Mouse (Mus musculus): Measurements from ENCODE around the gene Rnf114. TPM values are rescaled to one million over a fixed set of nuclear protein-coding genes. Genes with fewer than 3 reads are reported as not detected.

Rnf114 gene
- polyA plus RNA-seq, 1 experiment from 2014 or later, result 62.2 TPM

DNA sequence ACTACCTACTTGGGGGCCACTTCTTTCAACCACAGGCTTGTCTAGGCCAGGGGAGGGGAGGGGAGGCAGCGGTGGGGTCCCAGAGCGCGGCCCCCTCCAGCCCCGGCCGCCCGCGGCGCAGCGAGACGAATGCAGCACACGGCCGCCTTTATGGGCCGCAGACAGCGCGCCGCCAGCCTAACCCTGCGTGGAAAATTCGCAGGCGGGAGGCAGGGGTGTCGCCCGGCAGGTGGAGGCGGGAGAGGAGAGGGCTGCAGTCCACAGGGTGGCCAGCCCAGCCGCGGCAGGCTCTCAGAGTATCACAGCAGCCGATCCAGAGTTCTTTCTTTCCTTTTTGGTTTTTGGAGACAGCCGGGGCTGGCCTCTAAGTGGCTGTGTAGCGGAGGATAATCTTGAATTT, 67.0 kb downstream of the Rnf114 start:
- Histone ChIP-seq H3K9me3 (ENCODE audit: control insufficient read depth) (no peaks in the 10 kb centered on the region), H3K36me3 (ENCODE audit: control insufficient read depth, insufficient read depth) (no peaks in the 10 kb centered on the region), H3K4me2 (replicated peaks; ENCODE audit: low read depth) (peak overlapping the region; percentile 37), H3K9ac (ENCODE audit: low read depth, low read length) (no peak overlapping the region), H3K27me3 (replicated peaks; ENCODE audit: control insufficient read depth, insufficient read depth, low read length) (peaks cover 8% of the 10 kb centered on the region; the same call in 1 of the 2 replicates), H3K4me3 (ENCODE audit: low read depth, low read length) (no peak overlapping the region), H3K4me1 (replicated peaks; ENCODE audit: control insufficient read depth, insufficient read depth, low read length) (no peaks in the 10 kb centered on the region), H3K27ac (ENCODE audit: low read depth, low read length) (no peak overlapping the region)
- WGBS, result 28% methylated on average over 27 of the region's 27 CpGs
- ATAC-seq, result no peak
- no peak for TF ChIP-seq CTCF (IDR thresholded peaks at IDR 0.05; ENCODE audit: low read depth)

DNA sequence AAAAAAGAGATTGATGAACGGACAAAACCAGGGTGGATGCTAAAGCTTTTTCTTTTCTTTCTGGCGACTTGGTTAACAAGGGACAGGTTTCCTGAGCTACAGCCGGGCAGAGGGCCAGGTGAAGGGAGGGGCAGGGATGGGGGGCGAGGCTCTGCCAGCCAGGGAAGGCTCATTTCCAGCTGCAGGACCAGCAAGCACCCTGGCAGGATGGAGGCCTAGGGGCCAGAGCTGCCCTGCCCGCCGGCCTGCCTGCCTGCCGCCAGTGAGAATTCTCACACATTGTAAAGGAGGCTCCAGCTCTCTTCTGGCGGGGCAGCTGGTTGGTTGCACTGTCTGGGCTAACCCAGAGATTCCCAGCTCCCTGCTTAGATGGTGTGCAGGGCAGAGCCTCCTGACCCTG, 69.7 kb downstream of the Rnf114 start:
- Histone ChIP-seq H3K4me2 (replicated peaks; ENCODE audit: low read depth) (no peak overlapping the region), H3K27ac (ENCODE audit: low read depth, low read length) (no peak overlapping the region), H3K27me3 (replicated peaks; ENCODE audit: control insufficient read depth, insufficient read depth, low read length) (peaks cover 8% of the 10 kb centered on the region; the same call in 1 of the 2 replicates), H3K9ac (ENCODE audit: low read depth, low read length) (no peak overlapping the region), H3K4me1 (replicated peaks; ENCODE audit: control insufficient read depth, insufficient read depth, low read length) (no peaks in the 10 kb centered on the region; the same call in 1 of the 2 replicates), H3K9me3 (ENCODE audit: control insufficient read depth) (no peaks in the 10 kb centered on the region), H3K4me3 (ENCODE audit: low read depth, low read length) (no peak overlapping the region), H3K36me3 (ENCODE audit: control insufficient read depth, insufficient read depth) (no peaks in the 10 kb centered on the region)
- ATAC-seq, result no peak
- 38% methylated on average over 8 of the region's 8 CpGs for WGBS
- no peak for TF ChIP-seq CTCF (IDR thresholded peaks at IDR 0.05; ENCODE audit: low read depth)

DNA sequence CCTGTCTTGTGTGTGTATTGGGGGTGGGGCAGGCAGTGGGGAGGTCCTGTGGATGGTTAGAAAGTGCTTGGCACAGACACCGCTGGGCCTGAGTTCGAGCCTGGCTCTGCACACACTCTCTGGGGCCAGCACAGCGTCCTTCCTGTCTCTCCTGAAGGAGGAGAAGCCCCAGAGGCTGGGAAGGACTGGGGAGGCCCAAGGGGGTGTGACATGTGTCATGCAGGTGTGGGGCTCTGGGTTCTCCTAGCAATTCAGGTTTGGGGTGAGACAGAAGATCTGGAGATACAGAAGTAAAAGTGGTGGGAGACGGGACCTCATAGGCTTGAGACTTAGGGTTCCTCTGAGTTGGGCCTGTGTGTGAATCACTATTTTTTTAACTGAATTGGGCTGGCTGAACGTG, 70.6 kb downstream of the Rnf114 start:
- ATAC-seq, result no peak
- H3K4me3 ChIP-seq (ENCODE audit: low read depth, low read length), result no peak overlapping the region
- H3K36me3 ChIP-seq (ENCODE audit: control insufficient read depth, insufficient read depth), result no peaks in the 10 kb centered on the region
- H3K4me1 ChIP-seq (replicated peaks; ENCODE audit: control insufficient read depth, insufficient read depth, low read length), result no peaks in the 10 kb centered on the region; the same call in 1 of the 2 replicates
- no peak overlapping the region for H3K9ac ChIP-seq (ENCODE audit: low read depth, low read length)
- TF ChIP-seq CTCF (IDR thresholded peaks at IDR 0.05; ENCODE audit: low read depth), result no peak
- no peak overlapping the region for H3K4me2 ChIP-seq (replicated peaks; ENCODE audit: low read depth)
- H3K27ac ChIP-seq (ENCODE audit: low read depth, low read length), result no peak overlapping the region
- WGBS, result 69% methylated on average over 5 of the region's 5 CpGs
- H3K9me3 ChIP-seq (ENCODE audit: control insufficient read depth), result no peaks in the 10 kb centered on the region
- peaks cover 8% of the 10 kb centered on the region; the same call in 1 of the 2 replicates for H3K27me3 ChIP-seq (replicated peaks; ENCODE audit: control insufficient read depth, insufficient read depth, low read length)

DNA sequence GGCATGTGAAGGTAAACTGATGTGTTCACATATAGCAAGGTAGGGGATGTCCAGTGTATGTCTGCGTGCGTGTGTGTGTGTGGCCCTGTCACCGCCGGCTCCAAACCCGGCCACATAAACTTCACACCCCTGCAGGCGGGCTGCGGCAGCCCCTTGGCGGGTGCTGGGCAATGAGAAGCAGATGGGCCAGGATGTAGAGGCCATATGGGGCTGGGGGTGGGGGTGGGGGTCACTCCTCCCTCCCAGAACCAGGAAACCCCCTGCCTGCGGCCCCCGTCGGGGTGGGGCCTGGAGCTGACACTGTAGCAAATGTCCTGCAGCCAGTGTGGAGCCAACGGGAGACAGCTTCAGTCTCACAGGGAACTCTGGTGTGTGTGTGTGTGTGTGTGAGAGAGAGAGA, 71.3 kb downstream of the Rnf114 start:
- no peaks in the 10 kb centered on the region for H3K9me3 ChIP-seq (ENCODE audit: control insufficient read depth)
- 56% methylated on average over 12 of the region's 12 CpGs for WGBS
- no peak overlapping the region for H3K27ac ChIP-seq (ENCODE audit: low read depth, low read length)
- no peak overlapping the region for H3K9ac ChIP-seq (ENCODE audit: low read depth, low read length)
- 0 out of 2 replicates have a peak, but pooled peaks have one; percentile 18 for ATAC-seq
- no peaks in the 10 kb centered on the region for H3K36me3 ChIP-seq (ENCODE audit: control insufficient read depth, insufficient read depth)
- no peak overlapping the region for H3K4me3 ChIP-seq (ENCODE audit: low read depth, low read length)
- H3K4me1 ChIP-seq (replicated peaks; ENCODE audit: control insufficient read depth, insufficient read depth, low read length), result no peaks in the 10 kb centered on the region; the same call in 1 of the 2 replicates
- TF ChIP-seq CTCF (IDR thresholded peaks at IDR 0.05; ENCODE audit: low read depth), result no peak
- H3K4me2 ChIP-seq (replicated peaks; ENCODE audit: low read depth), result no peak overlapping the region
- H3K27me3 ChIP-seq (replicated peaks; ENCODE audit: control insufficient read depth, insufficient read depth, low read length), result 0 out of 2 replicates have a peak, but pooled peaks cover 8% of the 10 kb centered on the region

DNA sequence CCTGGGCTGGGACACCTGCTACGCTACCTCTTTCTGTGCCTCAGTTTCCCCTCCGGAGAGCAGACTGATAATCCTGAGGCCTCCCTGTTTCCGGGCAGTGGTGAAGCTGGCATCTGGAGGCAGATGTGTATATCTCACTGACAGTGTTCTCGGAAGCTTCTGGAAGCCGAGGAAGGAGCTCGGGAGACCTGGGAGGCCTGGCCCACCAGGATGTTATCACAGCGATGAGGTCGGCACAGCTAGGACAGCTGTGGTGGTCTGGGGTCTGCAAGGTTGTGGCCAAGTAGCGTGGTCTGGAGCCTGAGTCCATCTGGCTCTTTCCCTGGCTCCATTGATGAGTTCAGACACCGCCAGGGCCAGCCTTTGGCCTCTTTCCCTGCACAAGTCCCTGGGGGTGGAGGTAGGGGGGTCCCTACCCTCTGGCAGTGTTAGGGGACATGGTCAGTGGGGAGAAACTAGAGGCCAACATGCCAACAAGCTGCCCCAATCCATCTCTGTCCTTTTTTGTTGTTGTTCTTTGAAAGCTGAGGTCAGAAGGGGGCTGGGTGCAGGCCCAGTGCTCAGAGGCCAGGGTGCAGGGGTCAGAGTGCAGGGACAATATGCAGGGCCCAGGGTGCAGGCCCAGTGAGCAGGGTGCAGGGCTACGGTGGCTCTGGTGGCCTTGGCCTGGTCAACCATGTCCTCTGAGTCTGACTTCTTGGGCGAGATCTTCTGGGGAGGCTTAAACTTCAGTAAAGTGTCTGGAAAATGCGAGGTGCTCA, 72.3 kb downstream of the Rnf114 start:
- Histone ChIP-seq H3K27ac (ENCODE audit: low read depth, low read length) (no peak overlapping the region), H3K9me3 (ENCODE audit: control insufficient read depth) (no peaks in the 10 kb centered on the region), H3K4me1 (replicated peaks; ENCODE audit: control insufficient read depth, insufficient read depth, low read length) (no peaks in the 10 kb centered on the region; the same call in 1 of the 2 replicates), H3K4me3 (ENCODE audit: low read depth, low read length) (no peak overlapping the region), H3K36me3 (ENCODE audit: control insufficient read depth, insufficient read depth) (no peaks in the 10 kb centered on the region), H3K9ac (ENCODE audit: low read depth, low read length) (no peak overlapping the region), H3K4me2 (replicated peaks; ENCODE audit: low read depth) (no peak overlapping the region), H3K27me3 (replicated peaks; ENCODE audit: control insufficient read depth, insufficient read depth, low read length) (0 out of 2 replicates have a peak, but pooled peaks cover 8% of the 10 kb centered on the region)
- no peak for ATAC-seq
- no peak for TF ChIP-seq CTCF (IDR thresholded peaks at IDR 0.05; ENCODE audit: low read depth)
- 79% methylated on average over 13 of the region's 13 CpGs for WGBS

DNA sequence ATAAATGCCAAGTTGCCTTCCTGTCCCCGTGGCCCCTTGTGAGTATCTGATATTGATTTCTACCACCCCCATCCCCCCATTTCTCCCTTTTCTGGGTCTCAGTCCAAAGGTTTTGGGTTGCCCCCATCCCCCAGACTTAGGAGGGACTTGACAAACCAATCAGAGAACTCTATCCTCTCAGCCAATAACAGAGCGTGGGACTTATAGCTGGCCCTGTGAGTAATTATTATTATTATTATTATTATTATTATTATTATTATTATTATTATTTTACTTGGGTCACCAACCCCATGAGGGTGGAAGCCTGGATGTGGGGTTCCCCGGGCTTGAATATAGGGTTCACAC, 72.8 kb downstream of the Rnf114 start:
- 66% methylated on average over 3 of the region's 3 CpGs for WGBS
- H3K4me3 ChIP-seq (ENCODE audit: low read depth, low read length), result no peak overlapping the region
- ATAC-seq, result no peak
- H3K4me2 ChIP-seq (replicated peaks; ENCODE audit: low read depth), result no peak overlapping the region
- no peak for TF ChIP-seq CTCF (IDR thresholded peaks at IDR 0.05; ENCODE audit: low read depth)
- H3K9me3 ChIP-seq (ENCODE audit: control insufficient read depth), result no peaks in the 10 kb centered on the region
- H3K27ac ChIP-seq (ENCODE audit: low read depth, low read length), result no peak overlapping the region
- no peak overlapping the region for H3K9ac ChIP-seq (ENCODE audit: low read depth, low read length)
- no peaks in the 10 kb centered on the region; the same call in 1 of the 2 replicates for H3K4me1 ChIP-seq (replicated peaks; ENCODE audit: control insufficient read depth, insufficient read depth, low read length)
- 0 out of 2 replicates have a peak, but pooled peaks cover 4% of the 10 kb centered on the region for H3K27me3 ChIP-seq (replicated peaks; ENCODE audit: control insufficient read depth, insufficient read depth, low read length)
- no peaks in the 10 kb centered on the region for H3K36me3 ChIP-seq (ENCODE audit: control insufficient read depth, insufficient read depth)
